Mouse (Mus musculus) A20 (cell line): Measurements from ENCODE around the gene 1700018B08Rik.

Experiments used
- DNase-seq: peaks from one replicate; pipeline ENCODE4 v3.0.0-alpha.2; 2011; ENCODE audit warnings: low read depth, low spot score

The 1700018B08Rik gene

DNA sequence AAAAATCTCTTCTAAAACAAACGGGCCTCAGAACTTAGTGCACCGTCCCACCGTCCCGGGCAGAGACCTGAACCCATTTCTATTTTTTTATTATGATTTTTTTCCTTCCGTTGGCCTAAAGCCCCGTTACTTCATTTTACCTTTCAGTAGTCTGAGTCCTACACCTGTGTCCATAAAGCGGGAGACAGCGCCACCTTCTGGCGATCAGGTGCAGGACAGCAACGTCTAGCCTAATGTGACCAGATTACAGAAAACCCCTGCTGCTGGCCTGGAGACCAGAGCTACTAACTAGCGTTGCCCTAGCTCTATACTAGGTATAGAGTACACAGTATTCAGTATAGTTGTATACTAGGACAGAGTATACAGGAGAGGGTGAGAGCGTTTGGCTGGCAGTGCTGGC is 30.7 kb downstream of the 1700018B08Rik start:
- peak; percentile 73 for DNase-seq

DNA sequence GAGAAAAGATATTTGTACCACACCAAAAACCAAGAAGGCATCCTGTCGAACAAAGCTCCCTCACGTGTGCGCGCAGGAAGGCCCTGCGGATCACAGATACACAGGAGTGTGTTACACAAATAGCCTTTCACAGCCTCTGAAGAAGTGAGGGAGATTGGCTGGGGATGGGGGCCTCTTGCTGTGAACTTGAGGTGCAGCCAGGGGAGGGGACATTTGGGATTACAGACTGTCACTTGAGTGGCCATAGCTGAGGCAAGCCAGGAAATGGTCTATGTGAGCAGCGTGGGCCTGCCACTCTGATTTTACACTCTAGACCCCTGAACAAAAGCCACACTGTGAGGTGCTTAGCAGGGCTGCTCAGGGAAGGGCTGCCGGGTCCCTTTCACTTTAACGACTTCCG is 32.4 kb downstream of the 1700018B08Rik start:
- no peak for DNase-seq

DNA sequence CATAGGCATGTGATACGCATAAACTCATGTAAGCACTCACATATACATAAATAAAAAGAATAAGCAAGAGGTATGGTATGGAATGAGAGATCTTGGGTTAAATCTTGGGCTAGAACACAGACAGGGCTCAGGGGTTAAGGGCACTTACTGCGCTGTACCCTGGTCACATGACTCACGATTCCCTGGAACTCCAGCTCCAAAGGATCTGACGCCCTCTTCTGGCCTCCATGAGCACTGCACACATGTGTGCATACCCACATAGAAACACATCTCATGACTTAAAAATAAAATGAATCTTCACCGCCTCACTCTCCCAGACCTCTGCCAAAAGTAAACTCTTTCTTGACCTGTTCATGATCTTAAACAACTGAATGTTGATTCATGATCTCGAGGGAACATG is 46.5 kb downstream of the 1700018B08Rik start:
- no peak for DNase-seq

DNA sequence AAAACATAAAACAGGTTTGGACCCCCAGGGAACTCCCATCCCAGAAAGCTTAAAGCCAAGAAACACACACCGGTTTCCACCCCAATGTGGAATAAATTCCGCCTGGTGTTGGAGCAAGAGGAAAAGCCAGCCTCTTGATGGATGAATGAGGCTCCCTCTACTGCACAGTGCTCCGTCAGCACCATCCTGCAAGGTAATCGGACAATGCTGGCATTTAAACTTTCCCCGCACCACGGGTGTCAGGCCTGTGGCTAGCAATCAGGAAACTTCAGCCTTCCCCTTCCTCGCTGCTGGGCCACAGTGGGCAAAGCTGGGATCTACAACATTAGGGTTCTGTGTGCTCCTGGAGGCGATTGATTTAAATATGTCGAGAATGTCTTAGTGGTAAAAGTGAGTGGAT is 52.5 kb downstream of the 1700018B08Rik start:
- DNase-seq, result no peak

DNA sequence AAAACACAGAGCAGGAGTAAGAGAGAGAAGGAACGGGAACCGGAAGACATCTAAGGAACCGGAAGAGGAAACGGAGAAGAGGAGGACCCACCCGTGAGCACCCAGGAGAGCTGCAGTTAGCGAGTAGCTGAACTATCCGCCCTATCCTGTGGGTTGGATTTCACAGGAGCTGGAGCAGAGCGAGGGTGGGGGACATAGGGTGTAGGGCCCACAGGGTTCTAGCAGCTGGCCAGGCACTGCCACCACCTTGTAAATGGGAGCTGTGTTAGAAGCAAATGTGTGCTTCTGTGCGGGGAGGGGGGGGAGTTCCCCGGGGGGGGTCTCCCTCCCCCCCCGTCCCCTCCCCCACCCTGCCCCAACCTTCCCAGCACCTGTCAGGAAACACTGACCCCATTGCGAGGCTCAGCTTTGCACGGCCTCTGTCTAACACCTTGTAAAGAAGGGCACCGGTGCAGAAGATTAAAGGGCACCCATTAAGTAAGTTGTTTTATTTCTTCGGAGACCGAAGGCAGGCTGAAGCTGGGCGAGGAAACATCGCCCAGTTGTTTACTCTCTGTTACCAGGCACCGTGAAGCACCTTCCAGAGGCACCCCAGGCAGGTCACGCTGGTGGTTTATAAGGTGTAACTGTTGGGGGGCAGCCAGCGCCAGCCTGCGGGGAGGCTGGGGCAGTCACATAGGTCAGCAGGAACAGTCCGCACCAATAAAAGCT is 59.9 kb downstream of the 1700018B08Rik start:
- no peak for DNase-seq
